ENCODE assay signal across 8 mouse cellular contexts in genomic region chr9:122572836-122573267, GRCm38 (mm10).
DNase-seq lines count a peak whose midpoint lies in the region; ATAC-seq and TF ChIP-seq lines count a peak whose summit lies in the region.

No protein-coding gene starts in this region.

- H3K9me3 ChIP-seq in heart, embryonic 15.5 days (replicated peaks) = no peaks in the 10 kb centered on the region
- no peaks in the 10 kb centered on the region for H3K9me3 ChIP-seq in hindbrain, embryonic 15.5 days
- H3K9me3 ChIP-seq in midbrain, embryonic 16.5 days (replicated peaks; ENCODE audit: control insufficient read depth, low read length, poor library complexity, severe bottlenecking) = no peaks in the 10 kb centered on the region

- 2% methylated on average over 13 of the region's 13 CpGs for WGBS in heart, embryonic 15.5 days
- 1% methylated on average over 13 of the region's 13 CpGs for WGBS in hindbrain, embryonic 15.5 days
- under 1% methylated on average over 13 of the region's 13 CpGs for WGBS in midbrain, embryonic 16.5 days

- no peak for ATAC-seq in heart, embryonic 15.5 days (replicated peaks; ENCODE audit: insufficient number of reproducible peaks, insufficient read depth, low FRiP score, low read depth)
- no peak for ATAC-seq in hindbrain, embryonic 15.5 days (ENCODE audit: low FRiP score, low read depth)
- ATAC-seq in midbrain, embryonic 16.5 days = no peak

- H3K4me3 ChIP-seq in heart, embryonic 15.5 days = peak overlapping the region; percentile 60
- peak overlapping the region; percentile 98 for H3K4me3 ChIP-seq in cortical plate, adult 2 months (ENCODE audit: insufficient read depth, low read length)
- peak overlapping the region; percentile 72 for H3K4me3 ChIP-seq in hindbrain, embryonic 15.5 days
- peak overlapping the region; percentile 53 for H3K4me3 ChIP-seq in midbrain, embryonic 16.5 days (ENCODE audit: low read depth, low read length)

- H3K27me3 ChIP-seq in heart, embryonic 15.5 days = peaks cover 96% of the 10 kb centered on the region
- H3K27me3 ChIP-seq in hindbrain, embryonic 15.5 days = peaks cover 31% of the 10 kb centered on the region
- H3K27me3 ChIP-seq in midbrain, embryonic 16.5 days (ENCODE audit: control insufficient read depth, insufficient read depth, low read depth, low read length) = peaks cover 15% of the 10 kb centered on the region

- H3K9ac ChIP-seq in heart, embryonic 15.5 days = peak overlapping the region; percentile 46; the same call in 1 of the 2 replicates
- H3K9ac ChIP-seq in hindbrain, embryonic 15.5 days = peak overlapping the region; percentile 59
- peak overlapping the region; percentile 64 for H3K9ac ChIP-seq in midbrain, embryonic 16.5 days (ENCODE audit: low read depth, low read length)

- DNase-seq in heart, postnatal 10 days = no peak
- DNase-seq in cerebellum, adult 8-10 months = no peak
- DNase-seq in cerebellum, postnatal 36 days = no peak
- no peak for DNase-seq in thymus, postnatal 25 days

- intact Hi-C loops in heart, postnatal 10 days (cut with DNase I) = no loop called here

- H3K4me1 ChIP-seq in heart, embryonic 15.5 days (replicated peaks) = peaks cover 38% of the 10 kb centered on the region
- H3K4me1 ChIP-seq in cortical plate, adult 2 months (ENCODE audit: control insufficient read depth, insufficient read depth, low read length) = peaks cover 1% of the 10 kb centered on the region; the same call in 1 of the 2 replicates
- H3K4me1 ChIP-seq in hindbrain, embryonic 15.5 days (replicated peaks) = peaks cover 66% of the 10 kb centered on the region
- H3K4me1 ChIP-seq in midbrain, embryonic 16.5 days (ENCODE audit: control insufficient read depth, insufficient read depth, low read length) = peaks cover 18% of the 10 kb centered on the region

- no peak overlapping the region for H3K27ac ChIP-seq in heart, embryonic 15.5 days
- H3K27ac ChIP-seq in cortical plate, adult 2 months (ENCODE audit: insufficient read depth, low read length) = peak overlapping the region; percentile 92
- peak overlapping the region; percentile 90 for H3K27ac ChIP-seq in hindbrain, embryonic 15.5 days (replicated peaks)
- H3K27ac ChIP-seq in midbrain, embryonic 16.5 days (ENCODE audit: low read length) = peak overlapping the region; percentile 85

- TF ChIP-seq CTCF in cortical plate, adult 2 months (IDR thresholded peaks at IDR 0.05; ENCODE audit: extremely low read depth, insufficient read depth, low read length) = no peak

- H3K4me2 ChIP-seq in heart, embryonic 15.5 days = peak overlapping the region; percentile 97
- H3K4me2 ChIP-seq in hindbrain, embryonic 15.5 days = peak overlapping the region; percentile 84
- peak overlapping the region; percentile 83 for H3K4me2 ChIP-seq in midbrain, embryonic 16.5 days (ENCODE audit: low read length)

- TF ChIP-seq POLR2A in cortical plate, adult 2 months (IDR thresholded peaks at IDR 0.05; ENCODE audit: extremely low read depth, insufficient read depth, low read length) = no peak

- no peaks in the 10 kb centered on the region for H3K36me3 ChIP-seq in heart, embryonic 15.5 days
- H3K36me3 ChIP-seq in hindbrain, embryonic 15.5 days = 0 out of 2 replicates have a peak, but pooled peaks cover 6% of the 10 kb centered on the region
- no peaks in the 10 kb centered on the region for H3K36me3 ChIP-seq in midbrain, embryonic 16.5 days (ENCODE audit: control insufficient read depth, insufficient read depth, low read length)
